Mouse (Mus musculus): ENCODE measurements around the gene Olfr373.
A peak's percentile ranks its signal among the peaks of the same experiment; 100 is the strongest.
"Not testable (repeated sequence)": the region's sequence is repeated elsewhere in the genome, so short reads cannot be mapped to it uniquely, and the experiment has no call there.

Gene Olfr373

GRCm38 (mm10) chr8:72082877-72083276, at the start of gene Olfr373:
Gene Olfr373, plus strand, starts transcription at chr8:72083177.
- DNase-seq, result not testable (repeated sequence)

GRCm38 (mm10) chr8:72040918-72041317, 42.1 kb upstream of the Olfr373 start, which contains the start of gene Olfr372:
Gene Olfr372, plus strand, starts transcription at chr8:72041218.
- not testable (repeated sequence) for DNase-seq

GRCm38 (mm10) chr8:72042493-72042892, 40.5 kb upstream of the Olfr373 start:
- no peak for DNase-seq

- not testable (repeated sequence) for DNase-seq
Observed at GRCm38 (mm10) chr8:72054633-72055032, 28.3 kb upstream of the Olfr373 start.

GRCm38 (mm10) chr8:72057643-72058042, 25.3 kb upstream of the Olfr373 start:
- not testable (repeated sequence) for DNase-seq

- not testable (repeated sequence) for DNase-seq
Observed at GRCm38 (mm10) chr8:72066819-72067399, 16.1 kb upstream of the Olfr373 start.

GRCm38 (mm10) chr8:72084744-72085143, 1.8 kb downstream of the Olfr373 start:
- DNase-seq, result no peak

- DNase-seq, result not testable (repeated sequence)
Observed at GRCm38 (mm10) chr8:72087611-72088010, 4.6 kb downstream of the Olfr373 start.

GRCm38 (mm10) chr8:72096721-72097120, 13.7 kb downstream of the Olfr373 start:
- DNase-seq, result not testable (repeated sequence)

GRCm38 (mm10) chr8:72099377-72100103, 16.6 kb downstream of the Olfr373 start:
- DNase-seq, result peak; percentile 24

GRCm38 (mm10) chr8:72105165-72105564, 22.2 kb downstream of the Olfr373 start:
- no peak for DNase-seq

GRCm38 (mm10) chr8:72106740-72107139, 23.8 kb downstream of the Olfr373 start, which contains the start of gene Olfr374:
Gene Olfr374, plus strand, starts transcription at chr8:72107040.
- DNase-seq, result no peak

GRCm38 (mm10) chr8:72110876-72111275, 27.9 kb downstream of the Olfr373 start:
- DNase-seq, result no peak

- no peak for DNase-seq
Observed at GRCm38 (mm10) chr8:72112486-72112885, 29.5 kb downstream of the Olfr373 start.

- DNase-seq, result no peak
Observed at GRCm38 (mm10) chr8:72115202-72115601, 32.2 kb downstream of the Olfr373 start.

- no peak for DNase-seq
Observed at GRCm38 (mm10) chr8:72118616-72119015, 35.6 kb downstream of the Olfr373 start.

GRCm38 (mm10) chr8:72121486-72121885, 38.5 kb downstream of the Olfr373 start:
- DNase-seq, result not testable (repeated sequence)

GRCm38 (mm10) chr8:72121997-72122396, 39.0 kb downstream of the Olfr373 start:
- no peak for DNase-seq

- DNase-seq, result no peak
Observed at GRCm38 (mm10) chr8:72127834-72128233, 44.9 kb downstream of the Olfr373 start.

GRCm38 (mm10) chr8:72131251-72131650, 48.3 kb downstream of the Olfr373 start:
- no peak for DNase-seq

GRCm38 (mm10) chr8:72131901-72132300, 48.9 kb downstream of the Olfr373 start:
- DNase-seq, result no peak

- no peak for DNase-seq
Observed at GRCm38 (mm10) chr8:72132417-72132816, 49.4 kb downstream of the Olfr373 start.

- DNase-seq, result peak; percentile 6
Observed at GRCm38 (mm10) chr8:72132891-72133290, 49.9 kb downstream of the Olfr373 start.

GRCm38 (mm10) chr8:72133507-72133906, 50.5 kb downstream of the Olfr373 start:
- DNase-seq, result peak; percentile 12

Measured in retina, postnatal 1 day (tissue).